Mouse (Mus musculus) midbrain, embryonic 15.5 days (tissue): Measurements from ENCODE around the gene Dnah17. TPM values are rescaled to one million over a fixed set of nuclear protein-coding genes. Genes with fewer than 3 reads are reported as not detected.
A peak's percentile ranks its signal among the peaks of the same experiment; 100 is the strongest.

Experiments used
- ATAC-seq: fragments of 200-750 bp; cut with Nextera tagmentation; replicated peaks from 2 replicates; pipeline ENCODE4 v1.8.0; 2017; ENCODE audit warnings: moderate TSS enrichment
- H3K27ac ChIP-seq: fragments of 300-500 bp; sonication (generic); 2 replicates; pipeline ENCODE4 v1.5.1; 2015; ENCODE audit warnings: mild to moderate bottlenecking, inconsistent platforms
- H3K27me3 ChIP-seq: fragments of 300-500 bp; sonication (generic); replicated peaks from 2 replicates; pipeline ENCODE4 v1.6.1; 2015; ENCODE audit warnings: inconsistent platforms
- H3K36me3 ChIP-seq: fragments of 300-500 bp; sonication (generic); replicated peaks from 2 replicates; pipeline ENCODE4 v1.6.1; 2015; ENCODE audit warnings: inconsistent platforms
- H3K4me1 ChIP-seq: fragments of 300-500 bp; sonication (generic); 2 replicates; pipeline ENCODE4 v1.6.1; 2015; ENCODE audit warnings: inconsistent platforms
- H3K4me2 ChIP-seq: fragments of 300-500 bp; sonication (generic); 2 replicates; pipeline ENCODE4 v1.6.1; 2015; ENCODE audit warnings: inconsistent platforms, mild to moderate bottlenecking, moderate library complexity
- H3K4me3 ChIP-seq: fragments of 300-500 bp; sonication (generic); 2 replicates; pipeline ENCODE4 v1.5.1; 2015; ENCODE audit warnings: mild to moderate bottlenecking, inconsistent platforms
- H3K9ac ChIP-seq: fragments of 300-500 bp; sonication (generic); 2 replicates; pipeline ENCODE4 v1.6.1; 2015; ENCODE audit warnings: mild to moderate bottlenecking, inconsistent platforms
- H3K9me3 ChIP-seq: fragments of 300-500 bp; sonication (generic); 2 replicates; pipeline ENCODE4 v1.6.1; 2016; ENCODE audit warnings: inconsistent platforms
- WGBS: fragments of 180-500 bp; shearing (Covaris S2); methylation state at CpG from one replicate; pipeline ENCODE4 v1.1.7; 2015; ENCODE audit warnings: mixed read lengths; 5-methylcytosine and 5-hydroxymethylcytosine counted together
- polyA plus RNA-seq: library from polyadenylated mRNA; unstranded; fragments of >200 nt; fragmentation: Nextera tagmentation; extraction: Ambion mirVana; gene quantifications from 2 replicates; pipeline ENCODE4 v1.2.1, GENCODE M21; 2015

Gene Dnah17
- 0.23 and 0.34 TPM in 2 replicates for polyA plus RNA-seq

- no peak within 1 kb of the TSS for H3K27ac ChIP-seq
- 0 out of 2 replicates have a peak, but pooled peaks cover 12% of the 10 kb centered on the region for H3K4me1 ChIP-seq
- ATAC-seq = no peak
- H3K4me2 ChIP-seq = no peak within 1 kb of the TSS
- no peaks in the 10 kb centered on the region for H3K27me3 ChIP-seq
- no peak within 1 kb of the TSS for H3K4me3 ChIP-seq
- H3K9me3 ChIP-seq = no peaks in the 10 kb centered on the region
- H3K9ac ChIP-seq = no peak within 1 kb of the TSS
- 86% methylated on average over 7 of the region's 7 CpGs for WGBS
- H3K36me3 ChIP-seq = no peaks in the 10 kb centered on the region
Observed at GRCm38 (mm10) chr11:118130534-118130933, at the start of gene Dnah17. Gene Dnah17, minus strand, starts transcription at chr11:118130634.

DNA sequence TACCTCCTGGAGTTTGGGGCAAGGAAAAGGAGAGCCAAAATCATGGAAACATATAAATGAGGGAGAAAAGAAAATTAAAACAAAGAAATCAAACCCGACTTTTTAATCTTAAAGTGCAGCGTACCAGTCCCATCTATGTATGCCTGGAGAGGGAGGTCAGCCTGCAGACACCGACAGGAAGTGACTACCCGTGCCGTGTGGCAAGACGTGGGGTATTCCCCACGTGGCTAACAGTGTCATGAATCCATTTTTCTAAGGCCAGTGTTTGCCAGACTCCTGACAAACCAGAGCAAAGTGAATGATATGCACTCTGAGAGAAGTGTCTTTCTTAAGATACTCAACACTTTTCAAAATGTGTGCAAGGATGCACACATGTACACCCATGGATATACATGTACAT, 49.8 kb upstream of the Dnah17 start:
- no peaks in the 10 kb centered on the region for H3K4me1 ChIP-seq
- WGBS = 86% methylated on average over 7 of the region's 7 CpGs
- no peak overlapping the region for H3K4me3 ChIP-seq
- H3K36me3 ChIP-seq = peaks cover 46% of the 10 kb centered on the region
- no peak overlapping the region for H3K9ac ChIP-seq
- H3K27me3 ChIP-seq = no peaks in the 10 kb centered on the region
- no peaks in the 10 kb centered on the region for H3K9me3 ChIP-seq
- H3K4me2 ChIP-seq = no peak overlapping the region
- no peak overlapping the region for H3K27ac ChIP-seq
- ATAC-seq = no peak

- ATAC-seq = no peak
- no peak overlapping the region for H3K27ac ChIP-seq
- H3K27me3 ChIP-seq = no peaks in the 10 kb centered on the region
- peaks cover 36% of the 10 kb centered on the region for H3K36me3 ChIP-seq
- no peak overlapping the region for H3K9ac ChIP-seq
- H3K4me3 ChIP-seq = no peak overlapping the region
- no peaks in the 10 kb centered on the region for H3K9me3 ChIP-seq
- no peaks in the 10 kb centered on the region for H3K4me1 ChIP-seq
- 85% methylated on average over 5 of the region's 5 CpGs for WGBS
- no peak overlapping the region for H3K4me2 ChIP-seq
Observed at GRCm38 (mm10) chr11:118178236-118178635, 47.8 kb upstream of the Dnah17 start.

DNA sequence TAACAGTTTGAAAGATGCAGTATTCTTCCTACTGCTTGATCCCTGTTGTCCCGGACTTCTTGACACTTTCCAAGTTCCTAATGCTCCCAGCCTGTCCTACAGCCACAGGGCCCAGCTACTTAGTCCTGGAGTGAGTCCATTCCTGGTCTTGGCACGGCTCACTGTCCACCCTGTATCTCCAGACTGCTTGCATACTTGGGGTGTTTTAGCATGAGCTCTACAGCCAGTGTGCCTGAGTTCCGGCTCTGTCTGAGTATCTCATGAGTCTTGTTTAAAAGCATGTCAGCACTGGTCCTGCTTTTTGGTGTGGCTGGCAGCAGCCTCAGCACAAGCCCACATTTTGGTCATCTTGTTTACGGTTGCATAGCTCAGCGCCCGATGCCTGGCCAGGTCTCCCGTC, 44.3 kb upstream of the Dnah17 start:
- Histone ChIP-seq H3K4me1 (no peaks in the 10 kb centered on the region), H3K27me3 (no peaks in the 10 kb centered on the region), H3K9me3 (no peaks in the 10 kb centered on the region), H3K9ac (no peak overlapping the region), H3K4me3 (no peak overlapping the region), H3K4me2 (no peak overlapping the region), H3K36me3 (peaks cover 20% of the 10 kb centered on the region), H3K27ac (no peak overlapping the region)
- WGBS = 94% methylated on average over 7 of the region's 7 CpGs
- no peak for ATAC-seq

DNA sequence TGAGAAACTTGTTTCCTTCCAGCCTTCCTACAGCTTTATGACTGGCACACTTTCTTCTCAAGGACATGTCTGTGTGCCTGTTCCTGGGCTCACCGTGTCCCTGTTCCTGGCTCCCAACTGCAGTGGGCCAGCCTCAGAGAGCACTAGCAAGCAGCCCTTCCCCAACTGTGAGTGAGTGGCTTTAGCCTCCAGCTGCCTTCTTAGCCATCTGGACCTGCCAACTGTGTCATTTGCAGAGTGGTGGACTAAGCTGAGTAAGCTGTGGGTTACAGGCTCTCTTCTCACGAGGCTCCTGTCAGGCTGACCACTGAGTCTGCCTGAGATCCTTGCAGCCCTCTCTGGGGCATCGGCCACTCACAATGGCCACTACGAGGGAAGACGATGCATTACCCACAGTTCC, 42.3 kb upstream of the Dnah17 start:
- Histone ChIP-seq H3K36me3 (peaks cover 28% of the 10 kb centered on the region), H3K27me3 (no peaks in the 10 kb centered on the region), H3K4me2 (no peak overlapping the region), H3K9ac (no peak overlapping the region), H3K4me3 (no peak overlapping the region), H3K27ac (no peak overlapping the region), H3K4me1 (no peaks in the 10 kb centered on the region), H3K9me3 (no peaks in the 10 kb centered on the region)
- 58% methylated on average over 5 of the region's 5 CpGs for whole genome bisulfite sequencing
- no peak for ATAC-seq

DNA sequence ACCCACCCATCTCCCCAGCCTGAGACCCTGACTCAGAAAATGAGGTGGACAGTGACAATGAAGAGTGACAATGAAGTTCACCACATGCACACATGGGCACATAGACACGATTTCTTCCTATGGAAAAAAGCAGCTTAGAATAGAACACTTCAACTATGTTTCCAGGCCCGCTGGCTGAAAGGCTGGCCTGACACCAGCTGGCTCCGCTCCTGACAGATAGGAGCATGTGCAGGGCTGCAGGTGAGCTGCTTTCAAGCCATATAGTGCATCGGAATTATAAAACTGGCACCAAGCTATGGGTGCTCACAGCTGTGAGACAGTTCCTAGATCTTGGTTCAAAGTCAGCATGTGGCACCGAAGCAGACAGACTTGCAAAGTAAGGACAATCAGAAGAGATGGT, 39.9 kb upstream of the Dnah17 start:
- Histone ChIP-seq H3K9me3 (no peaks in the 10 kb centered on the region), H3K27ac (no peak overlapping the region), H3K4me3 (no peak overlapping the region), H3K36me3 (peaks cover 30% of the 10 kb centered on the region), H3K4me1 (peaks cover under 1% of the 10 kb centered on the region; the same call in 1 of the 2 replicates), H3K4me2 (no peak overlapping the region), H3K9ac (no peak overlapping the region), H3K27me3 (no peaks in the 10 kb centered on the region)
- WGBS = 90% methylated on average over 5 of the region's 5 CpGs
- ATAC-seq = no peak

DNA sequence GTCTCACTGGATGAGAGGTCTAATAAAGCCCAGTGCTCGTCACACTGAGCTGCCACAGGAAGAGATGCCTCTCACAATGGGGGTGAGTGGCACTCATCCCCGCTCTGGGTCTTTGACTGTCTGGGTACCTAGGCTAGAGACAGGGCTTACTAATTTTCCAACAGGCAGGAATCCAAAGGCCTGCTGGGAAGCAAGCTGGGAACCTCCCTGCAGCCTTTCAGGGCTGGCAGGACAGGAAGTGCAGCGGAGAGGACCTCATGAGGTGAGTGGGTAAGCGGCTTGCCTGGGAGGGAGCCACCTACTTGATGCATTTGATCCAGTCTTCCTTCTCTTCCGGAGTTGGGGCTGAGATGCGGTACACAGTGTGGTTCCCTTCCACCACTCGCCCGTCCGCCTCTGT, 38.3 kb upstream of the Dnah17 start:
- ATAC-seq = no peak
- no peak overlapping the region for H3K9ac ChIP-seq

GRCm38 (mm10) chr11:118166626-118167025, 36.2 kb upstream of the Dnah17 start:
- no peaks in the 10 kb centered on the region for H3K27me3 ChIP-seq
- ATAC-seq = no peak
- H3K4me2 ChIP-seq = no peak overlapping the region
- no peaks in the 10 kb centered on the region for H3K9me3 ChIP-seq
- H3K27ac ChIP-seq = no peak overlapping the region
- H3K4me1 ChIP-seq = peaks cover 10% of the 10 kb centered on the region; the same call in 1 of the 2 replicates
- no peak overlapping the region for H3K9ac ChIP-seq
- H3K4me3 ChIP-seq = no peak overlapping the region
- peaks cover 35% of the 10 kb centered on the region for H3K36me3 ChIP-seq
- 93% methylated on average over 5 of the region's 5 CpGs for WGBS

More for the DNA sequence above, 38.3 kb upstream of the Dnah17 start:
- H3K27ac ChIP-seq = no peak overlapping the region
- H3K36me3 ChIP-seq = peaks cover 30% of the 10 kb centered on the region
- H3K27me3 ChIP-seq = no peaks in the 10 kb centered on the region
- H3K4me1 ChIP-seq = peaks cover 2% of the 10 kb centered on the region; the same call in 1 of the 2 replicates
- H3K4me2 ChIP-seq = no peak overlapping the region
- no peaks in the 10 kb centered on the region for H3K9me3 ChIP-seq
- no peak overlapping the region for H3K4me3 ChIP-seq
- 67% methylated on average over 9 of the region's 9 CpGs for WGBS

- H3K9me3 ChIP-seq = no peaks in the 10 kb centered on the region
- no peak overlapping the region for H3K4me3 ChIP-seq
- H3K27ac ChIP-seq = no peak overlapping the region
- no peaks in the 10 kb centered on the region for H3K27me3 ChIP-seq
- H3K9ac ChIP-seq = no peak overlapping the region
- WGBS = 48% methylated on average over 11 of the region's 11 CpGs
- H3K4me2 ChIP-seq = no peak overlapping the region
- H3K4me1 ChIP-seq = peaks cover 13% of the 10 kb centered on the region; the same call in 1 of the 2 replicates
- H3K36me3 ChIP-seq = peaks cover 35% of the 10 kb centered on the region
- ATAC-seq = no peak
Observed at GRCm38 (mm10) chr11:118165681-118166080, 35.2 kb upstream of the Dnah17 start.

DNA sequence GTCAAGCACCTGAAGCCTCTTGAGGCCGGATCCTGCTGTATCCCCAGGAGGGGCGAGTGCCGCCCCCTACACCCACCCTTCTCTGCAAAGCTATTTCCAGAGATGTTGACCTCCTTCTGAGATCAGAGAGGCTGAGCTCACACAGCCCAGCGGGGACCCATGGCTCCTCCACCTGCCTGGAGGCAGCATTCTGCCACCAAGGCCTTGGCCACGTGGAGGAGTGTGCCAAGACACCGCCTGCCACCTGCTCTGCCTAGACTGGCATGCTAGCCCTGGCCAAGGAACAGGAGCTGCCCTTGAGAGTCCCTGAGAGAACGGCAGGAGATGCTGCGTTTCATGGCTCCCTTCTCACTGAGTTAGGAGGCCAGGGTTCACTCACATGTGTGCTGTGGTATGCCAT, 34.1 kb upstream of the Dnah17 start:
- H3K9ac ChIP-seq = no peak overlapping the region
- no peaks in the 10 kb centered on the region for H3K27me3 ChIP-seq
- no peak for ATAC-seq
- peaks cover 26% of the 10 kb centered on the region; the same call in 1 of the 2 replicates for H3K36me3 ChIP-seq
- H3K4me3 ChIP-seq = no peak overlapping the region
- no peak overlapping the region for H3K27ac ChIP-seq
- H3K4me1 ChIP-seq = peaks cover 13% of the 10 kb centered on the region; the same call in 1 of the 2 replicates
- WGBS = 80% methylated on average over 8 of the region's 8 CpGs
- no peak overlapping the region for H3K4me2 ChIP-seq
- H3K9me3 ChIP-seq = no peaks in the 10 kb centered on the region

GRCm38 (mm10) chr11:118162245-118162644, 31.8 kb upstream of the Dnah17 start:
- ATAC-seq = peak; percentile 57
- Histone ChIP-seq H3K27me3 (no peaks in the 10 kb centered on the region), H3K4me3 (no peak overlapping the region), H3K9me3 (no peaks in the 10 kb centered on the region), H3K4me1 (peaks cover 13% of the 10 kb centered on the region; the same call in 1 of the 2 replicates), H3K36me3 (peaks cover 11% of the 10 kb centered on the region; the same call in 1 of the 2 replicates), H3K4me2 (no peak overlapping the region), H3K27ac (peak overlapping the region; percentile 40), H3K9ac (no peak overlapping the region)
- WGBS = 41% methylated on average over 10 of the region's 10 CpGs

- Histone ChIP-seq H3K4me3 (no peak overlapping the region), H3K27me3 (no peaks in the 10 kb centered on the region), H3K27ac (peak overlapping the region; percentile 40; the same call in 1 of the 2 replicates), H3K36me3 (peaks cover 10% of the 10 kb centered on the region; the same call in 1 of the 2 replicates), H3K9me3 (no peaks in the 10 kb centered on the region), H3K4me2 (no peak overlapping the region), H3K4me1 (peaks cover 13% of the 10 kb centered on the region; the same call in 1 of the 2 replicates), H3K9ac (no peak overlapping the region)
- 79% methylated on average over 6 of the region's 6 CpGs for WGBS
- ATAC-seq = 0 out of 2 replicates have a peak, but pooled peaks have one; percentile 45
Observed at GRCm38 (mm10) chr11:118161240-118161639, 30.8 kb upstream of the Dnah17 start.

GRCm38 (mm10) chr11:118160763-118161162, 30.3 kb upstream of the Dnah17 start:
- peaks cover 13% of the 10 kb centered on the region; the same call in 1 of the 2 replicates for H3K4me1 ChIP-seq
- H3K4me3 ChIP-seq = no peak overlapping the region
- H3K9me3 ChIP-seq = no peaks in the 10 kb centered on the region
- 0 out of 2 replicates have a peak, but pooled peaks cover 5% of the 10 kb centered on the region for H3K36me3 ChIP-seq
- no peak overlapping the region for H3K4me2 ChIP-seq
- H3K27ac ChIP-seq = no peak overlapping the region
- no peak overlapping the region for H3K9ac ChIP-seq
- 81% methylated on average over 2 of the region's 2 CpGs for WGBS
- no peak for ATAC-seq
- no peaks in the 10 kb centered on the region for H3K27me3 ChIP-seq
